Mouse (Mus musculus) embryonic fibroblast, embryonic 13.5 days (primary cell): Measurements from ENCODE around the gene Mrpl54. TPM values are rescaled to one million over a fixed set of nuclear protein-coding genes. Genes with fewer than 3 reads are reported as not detected.

Source experiments
- H3K27ac ChIP-seq: 2 replicates; pipeline ENCODE4 v1.5.1; 2012; ENCODE audit warnings: low read length, control low read depth, inconsistent platforms; ENCODE audit not compliant: insufficient read depth
- H3K4me1 ChIP-seq: 2 replicates; pipeline ENCODE4 v1.6.1; 2011; ENCODE audit warnings: low read length; ENCODE audit not compliant: control insufficient read depth, insufficient read depth
- H3K4me3 ChIP-seq: 2 replicates; pipeline ENCODE4 v1.5.1; 2011; ENCODE audit warnings: mild to moderate bottlenecking, control low read depth, low read length; ENCODE audit not compliant: insufficient read depth
- CTCF ChIP-seq: IDR thresholded peaks from 2 replicates; pipeline ENCODE4 v1.5.1; 2011; ENCODE audit warnings: mild to moderate bottlenecking, control low read depth, low read length, moderate library complexity, borderline replicate concordance; ENCODE audit not compliant: insufficient read depth
- POLR2A ChIP-seq: IDR thresholded peaks from 2 replicates; pipeline ENCODE4 v1.6.1; 2011; ENCODE audit warnings: low read depth, mild to moderate bottlenecking, control low read depth, low read length, moderate library complexity
- polyA plus RNA-seq: library from polyadenylated mRNA; stranded (reverse); fragments of >200 nt; gene quantifications from 2 replicates; pipeline ENCODE4 v1.2.4, GENCODE M21; 2011; ENCODE audit warnings: low read depth; ENCODE audit not compliant: missing spikeins, insufficient read length

The Mrpl54 gene
- polyA plus RNA-seq, 1 experiment: 52.9 TPM

- Histone ChIP-seq H3K4me3 (no peak overlapping the region), H3K27ac (no peak overlapping the region), H3K4me1 (no peaks in the 10 kb centered on the region)
- TF ChIP-seq CTCF: no peak
- TF ChIP-seq POLR2A: no peak
Measured at GRCm38 (mm10) chr10:81216810-81217209, 49.9 kb downstream of the Mrpl54 start.

- Histone ChIP-seq H3K4me1 (no peaks in the 10 kb centered on the region), H3K4me3 (no peak overlapping the region), H3K27ac (no peak overlapping the region)
- no peak for TF ChIP-seq CTCF
- no peak for TF ChIP-seq POLR2A
Measured at GRCm38 (mm10) chr10:81216260-81216659, 50.5 kb downstream of the Mrpl54 start.

Other genes starting within 250 kb of the Mrpl54 start
- gene Diras1, start 241.3 kb downstream of the Mrpl54 start, polyA plus RNA-seq: not detected in 2 replicates
- 11.9 and 13.1 TPM in 2 replicates for gene Slc39a3, start 229.5 kb downstream of the Mrpl54 start, polyA plus RNA-seq
- gene Sgta, start 206.8 kb downstream of the Mrpl54 start, polyA plus RNA-seq: 85.2 and 90.7 TPM in 2 replicates
- 30.4 and 33.8 TPM in 2 replicates for gene Thop1, start 196.9 kb downstream of the Mrpl54 start, polyA plus RNA-seq
- gene Creb3l3, start 168.1 kb downstream of the Mrpl54 start, polyA plus RNA-seq: 0.23 TPM in 1 of 2 replicates, not detected in the other
- 61.3 and 69.6 TPM in 2 replicates for gene Map2k2, start 161.0 kb downstream of the Mrpl54 start, polyA plus RNA-seq
- 16.9 and 23.5 TPM in 2 replicates for gene Zbtb7a, start 131.7 kb downstream of the Mrpl54 start, polyA plus RNA-seq
- 25.6 and 27.9 TPM in 2 replicates for gene Pias4, start 99.0 kb downstream of the Mrpl54 start, polyA plus RNA-seq
- 1,643 and 1,827 TPM in 2 replicates for gene Eef2, start 90.3 kb downstream of the Mrpl54 start, polyA plus RNA-seq
- 48.4 and 51.2 TPM in 2 replicates for gene Dapk3, start 83.9 kb downstream of the Mrpl54 start, polyA plus RNA-seq
- not detected in 2 replicates for gene 4930442H23Rik, start 83.1 kb downstream of the Mrpl54 start, polyA plus RNA-seq
- gene Nmrk2, start 64.9 kb downstream of the Mrpl54 start, polyA plus RNA-seq: not detected in 2 replicates
- 0.47 and 0.67 TPM in 2 replicates for gene Atcay, start 36.1 kb downstream of the Mrpl54 start, polyA plus RNA-seq
- gene Zfr2, start 33.8 kb downstream of the Mrpl54 start, polyA plus RNA-seq: 3.1 and 4.1 TPM in 2 replicates
- 0.90 and 1.2 TPM in 2 replicates for gene Matk, start 14.0 kb downstream of the Mrpl54 start, polyA plus RNA-seq
- 43.2 and 44.8 TPM in 2 replicates for gene Apba3, start within 50 bp of the Mrpl54 start, polyA plus RNA-seq
- not detected in 2 replicates for gene Tjp3, start 24.6 kb upstream of the Mrpl54 start, polyA plus RNA-seq
- gene Pip5k1c, start 26.0 kb upstream of the Mrpl54 start, polyA plus RNA-seq: 40.1 and 43.0 TPM in 2 replicates
- 20.0 and 20.1 TPM in 2 replicates for gene Cactin, start 54.2 kb upstream of the Mrpl54 start, polyA plus RNA-seq
- gene Tbxa2r, start 61.8 kb upstream of the Mrpl54 start, polyA plus RNA-seq: 5.7 and 7.4 TPM in 2 replicates
- gene Gipc3, start 76.3 kb upstream of the Mrpl54 start, polyA plus RNA-seq: 0.37 and 0.39 TPM in 2 replicates
- 75.2 and 81.8 TPM in 2 replicates for gene Hmg20b, start 83.5 kb upstream of the Mrpl54 start, polyA plus RNA-seq
- 5.7 and 6.2 TPM in 2 replicates for gene Mfsd12, start 90.6 kb upstream of the Mrpl54 start, polyA plus RNA-seq
- gene 4930404N11Rik, start 98.9 kb upstream of the Mrpl54 start, polyA plus RNA-seq: 0.61 TPM in 1 of 2 replicates, not detected in the other
- 26.4 and 26.7 TPM in 2 replicates for gene Fzr1, start 111.6 kb upstream of the Mrpl54 start, polyA plus RNA-seq
- gene Dohh, start 117.5 kb upstream of the Mrpl54 start, polyA plus RNA-seq: 37.7 and 50.1 TPM in 2 replicates
- 1.4 TPM in 1 of 2 replicates, not detected in the other for gene Gm48551, start 117.5 kb upstream of the Mrpl54 start, polyA plus RNA-seq
- gene Gm48552, start 122.1 kb upstream of the Mrpl54 start, polyA plus RNA-seq: 1.1 TPM in 1 of 2 replicates, not detected in the other
- 0.58 and 2.2 TPM in 2 replicates for gene Smim24, start 126.1 kb upstream of the Mrpl54 start, polyA plus RNA-seq
- 64.3 and 84.8 TPM in 2 replicates for gene Nfic, start 188.7 kb upstream of the Mrpl54 start, polyA plus RNA-seq
- gene Celf5, start 215.8 kb upstream of the Mrpl54 start, polyA plus RNA-seq: 4.4 and 4.5 TPM in 2 replicates
- gene Ncln, start 229.5 kb upstream of the Mrpl54 start, polyA plus RNA-seq: 61.5 and 62.8 TPM in 2 replicates
- gene S1pr4, start 233.2 kb upstream of the Mrpl54 start, polyA plus RNA-seq: not detected in 2 replicates